ENCODE assay signal across 8 mouse cellular contexts in genomic region chr16:18625791-18626311, GRCm38 (mm10). TPM values are rescaled to one million over a fixed set of nuclear protein-coding genes. Genes with fewer than 3 reads are reported as not detected.
DNase-seq lines count a peak whose midpoint lies in the region; ATAC-seq and TF ChIP-seq lines count a peak whose summit lies in the region.

No protein-coding gene starts in this region.

- peak overlapping the region; percentile 78 for H3K9ac ChIP-seq in hindbrain, embryonic 13.5 days
- H3K9ac ChIP-seq in liver, embryonic 13.5 days: peak overlapping the region; percentile 50; the same call in 1 of the 2 replicates

- DNase-seq in cerebellum, adult 11-12 months: peak; percentile 80
- no peak for DNase-seq in spleen, adult 2 months (ENCODE audit: low read depth in 1 of 2, low spot score in 2 of 2)
- no peak for DNase-seq in spleen, adult 12 weeks (ENCODE audit: low spot score)
- DNase-seq in liver, embryonic 13.5 days: no peak
- DNase-seq in adrenal gland, postnatal 4 days (ENCODE audit: low spot score in 2 of 2): no peak

- H3K9me3 ChIP-seq in hindbrain, embryonic 13.5 days: no peaks in the 10 kb centered on the region
- H3K9me3 ChIP-seq in liver, embryonic 13.5 days (replicated peaks): no peaks in the 10 kb centered on the region

- H3K27me3 ChIP-seq in spleen, adult 2 months (ENCODE audit: control insufficient read depth, insufficient read depth, low read length): peaks cover 33% of the 10 kb centered on the region
- peaks cover 56% of the 10 kb centered on the region for H3K27me3 ChIP-seq in hindbrain, embryonic 13.5 days
- H3K27me3 ChIP-seq in liver, embryonic 13.5 days: peaks cover 100% of the 10 kb centered on the region
- H3K27me3 ChIP-seq in small intestine, adult 2 months (ENCODE audit: control insufficient read depth, insufficient read depth, low read length): no peaks in the 10 kb centered on the region; the same call in 1 of the 2 replicates

- 17% methylated on average over 26 of the region's 26 CpGs for WGBS in spleen, adult 2 months
- WGBS in hindbrain, embryonic 13.5 days: 13% methylated on average over 26 of the region's 26 CpGs
- WGBS in liver, embryonic 13.5 days (ENCODE audit: insufficient replicate concordance): 10% methylated on average over 26 of the region's 26 CpGs
- WGBS in small intestine, adult 2 months: 39% methylated on average over 26 of the region's 26 CpGs

- H3K36me3 ChIP-seq in spleen, adult 2 months (ENCODE audit: control insufficient read depth, insufficient read depth, low read length): no peaks in the 10 kb centered on the region
- H3K36me3 ChIP-seq in hindbrain, embryonic 13.5 days: peaks cover 44% of the 10 kb centered on the region
- no peaks in the 10 kb centered on the region for H3K36me3 ChIP-seq in liver, embryonic 13.5 days
- H3K36me3 ChIP-seq in small intestine, adult 2 months (ENCODE audit: control insufficient read depth, insufficient read depth, low read length): peaks cover 65% of the 10 kb centered on the region

- H3K4me2 ChIP-seq in hindbrain, embryonic 13.5 days: peak overlapping the region; percentile 88
- peak overlapping the region; percentile 70 for H3K4me2 ChIP-seq in liver, embryonic 13.5 days

- H3K4me1 ChIP-seq in spleen, adult 2 months (ENCODE audit: control insufficient read depth, insufficient read depth, insufficient read length): peaks cover 4% of the 10 kb centered on the region; the same call in 1 of the 2 replicates
- H3K4me1 ChIP-seq in hindbrain, embryonic 13.5 days (replicated peaks): peaks cover 59% of the 10 kb centered on the region
- H3K4me1 ChIP-seq in liver, embryonic 13.5 days (replicated peaks): peaks cover 43% of the 10 kb centered on the region
- peaks cover 13% of the 10 kb centered on the region for H3K4me1 ChIP-seq in small intestine, adult 2 months (ENCODE audit: control insufficient read depth, insufficient read depth, insufficient read length, low read length)

- no peak for ATAC-seq in cerebellum, adult (ENCODE audit: insufficient number of reproducible peaks, low FRiP score, low TSS enrichment)
- ATAC-seq in hindbrain, embryonic 13.5 days (ENCODE audit: low FRiP score): peak; percentile 3; the same call in 1 of the 2 replicates
- ATAC-seq in liver, embryonic 13.5 days (ENCODE audit: low read depth): no peak

- no peak overlapping the region for H3K27ac ChIP-seq in spleen, adult 2 months (ENCODE audit: insufficient read depth, low read length)
- H3K27ac ChIP-seq in hindbrain, embryonic 13.5 days: no peak overlapping the region
- H3K27ac ChIP-seq in liver, embryonic 13.5 days: no peak overlapping the region
- no peak overlapping the region for H3K27ac ChIP-seq in small intestine, adult 2 months (ENCODE audit: insufficient read depth, low read depth, low read length)

- TF ChIP-seq CTCF in spleen, adult 2 months (IDR thresholded peaks at IDR 0.05; ENCODE audit: extremely low read depth, insufficient read depth, insufficient read length, insufficient replicate concordance): no peak
- no peak for TF ChIP-seq CTCF in small intestine, adult 2 months (IDR thresholded peaks at IDR 0.05; ENCODE audit: extremely low read depth, insufficient read length, insufficient replicate concordance, low read depth, low read length)

- TF ChIP-seq POLR2A in spleen, adult 2 months (IDR thresholded peaks at IDR 0.05; ENCODE audit: low read depth, low read length): no peak
- TF ChIP-seq POLR2A in small intestine, adult 2 months (IDR thresholded peaks at IDR 0.05; ENCODE audit: low read depth, low read length): no peak; the same call in 1 of the 2 replicates

- peak overlapping the region; percentile 44; the same call in 1 of the 2 replicates for H3K4me3 ChIP-seq in spleen, adult 2 months (ENCODE audit: extremely low read depth, insufficient read depth, insufficient read length)
- peak overlapping the region; percentile 84 for H3K4me3 ChIP-seq in hindbrain, embryonic 13.5 days
- peak overlapping the region; percentile 50 for H3K4me3 ChIP-seq in liver, embryonic 13.5 days (replicated peaks)
- peak overlapping the region; percentile 95 for H3K4me3 ChIP-seq in small intestine, adult 2 months (ENCODE audit: low read depth, low read length)

RNA-seq across cellular contexts. Expression of gene Gm49601, which starts 0.4 kb away (rescaled TPM):
- polyA plus RNA-seq in spleen, adult 2 months (2012; rRNA removed): 0.71 and 2.2 TPM in 2 replicates
- 19.3 and 21.0 TPM in 2 replicates for polyA plus RNA-seq in hindbrain, embryonic 13.5 days (2015; fragmentation: Nextera tagmentation; extraction: Ambion mirVana)
- 0.14 and 0.78 TPM in 2 replicates for polyA plus RNA-seq in liver, embryonic 13.5 days (2015; fragmentation: Nextera tagmentation; extraction: Ambion mirVana)
- polyA plus RNA-seq in small intestine, adult 2 months (2012; rRNA removed): 22.7 and 156 TPM in 2 replicates
- total RNA-seq in adrenal gland, postnatal 4 days (2021): 10 to 100 TPM in 1 of 2 experiments, 1 to 10 TPM in 1; 7.3 to 10.7 TPM

RNA-seq across cellular contexts. Expression of gene Gp1bb, which starts 3.6 kb away (rescaled TPM):
- polyA plus RNA-seq in spleen, adult 2 months (2012; rRNA removed): 101 and 155 TPM in 2 replicates
- polyA plus RNA-seq in hindbrain, embryonic 13.5 days (2015; fragmentation: Nextera tagmentation; extraction: Ambion mirVana): 11.2 and 11.9 TPM in 2 replicates
- polyA plus RNA-seq in liver, embryonic 13.5 days (2015; fragmentation: Nextera tagmentation; extraction: Ambion mirVana): 25.2 and 32.4 TPM in 2 replicates
- polyA plus RNA-seq in small intestine, adult 2 months (2012; rRNA removed): 35.8 and 580 TPM in 2 replicates
- total RNA-seq in adrenal gland, postnatal 4 days (2021): 1 to 10 TPM in 1 of 2 experiments, under 1 TPM in 1; 0.39 to 1.1 TPM

RNA-seq across cellular contexts. Expression of gene Sept5, which starts 3.9 kb away (rescaled TPM):
- 1.9 and 2.1 TPM in 2 replicates for polyA plus RNA-seq in spleen, adult 2 months (2012; rRNA removed)
- 169 and 176 TPM in 2 replicates for polyA plus RNA-seq in hindbrain, embryonic 13.5 days (2015; fragmentation: Nextera tagmentation; extraction: Ambion mirVana)
- polyA plus RNA-seq in liver, embryonic 13.5 days (2015; fragmentation: Nextera tagmentation; extraction: Ambion mirVana): 2.4 and 2.6 TPM in 2 replicates
- 64.1 and 381 TPM in 2 replicates for polyA plus RNA-seq in small intestine, adult 2 months (2012; rRNA removed)
- total RNA-seq in adrenal gland, postnatal 4 days (2021): 10 to 100 TPM; 18.9 to 28.7 TPM

RNA-seq across cellular contexts. Expression of gene Tbx1, which starts 35.4 kb away (rescaled TPM):
- 0.06 and 0.42 TPM in 2 replicates for polyA plus RNA-seq in spleen, adult 2 months (2012; rRNA removed)
- polyA plus RNA-seq in hindbrain, embryonic 13.5 days (2015; fragmentation: Nextera tagmentation; extraction: Ambion mirVana): 0.99 and 1.7 TPM in 2 replicates
- 0.05 TPM in 1 of 2 replicates, not detected in the other for polyA plus RNA-seq in liver, embryonic 13.5 days (2015; fragmentation: Nextera tagmentation; extraction: Ambion mirVana)
- polyA plus RNA-seq in small intestine, adult 2 months (2012; rRNA removed): 2.6 and 8.3 TPM in 2 replicates
- total RNA-seq in adrenal gland, postnatal 4 days (2021): 1 to 10 TPM in 1 of 2 experiments, under 1 TPM in 1; 0.59 to 1.0 TPM

Comparison
In these comparisons a context has a peak if more than half of its experiments do, and no peak if none do; other contexts are left out.
1. H3K4me3 ChIP-seq: peak in every context shown above with its lines; median percentile 95 in small intestine, adult 2 months; 84 in hindbrain, embryonic 13.5 days; 50 in liver, embryonic 13.5 days; 44 in spleen, adult 2 months.
2. RNA of gene Sept5, which starts 3.9 kb away (polyA plus RNA-seq): 64.1 to 381 TPM in small intestine, adult 2 months and 169 to 176 TPM in hindbrain, embryonic 13.5 days; 2.4 to 2.6 TPM in liver, embryonic 13.5 days and 1.9 to 2.1 TPM in spleen, adult 2 months; every median in the first group is over 10 times any median in the second.